Mouse (Mus musculus): ENCODE results near the gene Cend1. TPM values are rescaled to one million over a fixed set of nuclear protein-coding genes. Genes with fewer than 3 reads are reported as not detected.
A peak's percentile ranks its signal among the peaks of the same experiment; 100 is the strongest.

Gene Cend1
- 204 and 235 TPM in 2 replicates for polyA plus RNA-seq (2012; rRNA removed)

DNA sequence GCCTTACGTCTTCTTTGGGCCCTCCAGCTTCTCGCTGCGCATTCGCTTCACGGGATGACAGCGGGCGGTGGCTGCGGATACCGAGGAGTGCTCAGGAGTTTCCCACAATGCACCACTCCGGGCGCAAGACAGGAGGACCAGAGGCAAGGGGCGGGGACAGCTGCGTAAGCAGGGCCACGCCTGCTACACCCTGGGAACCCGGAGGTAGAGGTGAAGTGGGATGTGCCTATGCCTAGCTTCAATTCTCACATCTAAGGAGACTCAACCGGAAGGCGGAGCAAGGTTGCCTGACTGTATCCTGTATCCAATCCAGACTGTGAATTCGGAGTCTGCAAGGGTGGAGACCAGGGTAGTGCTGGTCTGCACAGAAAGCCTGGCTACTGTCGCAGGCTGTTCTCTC, at the start of gene Cend1:
Cend1 (minus strand) TSS at position 182 of the 400 bp plus-strand sequence.
- DNase-seq (ENCODE audit: extremely low spot score in 1 of 2, low spot score in 1 of 2): peak; percentile 90 to 94

DNA sequence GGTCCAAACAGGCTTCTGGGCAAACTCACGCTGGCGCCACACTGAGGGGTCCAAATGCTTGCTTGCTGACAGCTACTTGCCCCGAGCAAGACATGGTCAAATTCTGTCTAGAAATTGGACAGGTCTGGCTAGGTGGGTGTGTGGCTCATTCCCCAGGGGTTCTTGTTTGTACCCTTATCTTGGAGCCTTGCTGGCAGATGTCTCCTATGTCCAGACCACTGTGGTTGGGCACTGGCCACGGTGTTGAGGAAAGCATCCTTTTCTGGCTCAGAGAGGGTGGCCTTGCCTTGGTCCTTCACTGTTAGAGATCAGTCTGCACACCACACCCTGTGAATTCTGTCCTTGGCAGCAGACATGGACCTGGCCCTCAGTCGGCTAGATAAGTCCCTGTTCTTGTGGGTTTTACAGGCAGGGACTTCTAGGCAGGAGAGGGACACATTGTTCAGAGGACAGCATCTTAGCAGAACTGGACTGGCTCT, 49.0 kb upstream of the Cend1 start:
- DNase-seq (ENCODE audit: extremely low spot score in 1 of 2, low spot score in 1 of 2): no peak

DNA sequence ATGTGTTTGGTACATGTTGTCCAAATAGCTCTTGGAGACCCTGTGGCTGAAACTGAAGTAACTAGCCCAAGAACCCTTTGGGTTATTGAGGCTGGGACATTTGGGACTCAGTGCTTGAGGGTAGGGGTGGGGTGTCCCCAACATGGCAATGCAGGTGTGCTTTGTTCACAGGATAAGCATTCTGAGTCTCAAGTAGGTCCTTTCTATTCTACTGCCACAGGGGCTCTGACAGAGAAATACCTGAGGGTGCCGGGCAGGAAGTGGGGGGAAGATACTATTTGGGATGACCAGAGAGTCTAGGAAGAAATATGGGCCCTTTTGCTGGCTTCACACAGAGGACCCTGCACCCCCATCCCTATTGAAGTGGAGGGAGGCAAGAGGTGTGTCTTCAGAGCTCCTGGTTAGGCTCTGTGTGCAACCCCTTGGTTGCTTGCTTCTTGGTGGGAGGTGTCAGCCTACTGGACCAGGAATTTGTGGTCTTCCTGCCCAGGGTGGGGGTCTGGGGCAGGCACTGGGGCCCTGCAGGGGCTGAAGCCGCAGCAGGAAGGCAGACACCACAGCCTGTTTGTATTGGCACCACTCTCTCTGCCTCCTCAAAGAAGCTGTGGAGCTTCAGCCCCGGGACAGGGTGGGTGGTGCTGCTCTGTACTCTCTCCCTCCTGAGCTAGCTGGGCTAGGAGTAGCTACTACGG, 48.4 kb upstream of the Cend1 start:
- no peak for DNase-seq (ENCODE audit: extremely low spot score in 1 of 2, low spot score in 1 of 2)

DNA sequence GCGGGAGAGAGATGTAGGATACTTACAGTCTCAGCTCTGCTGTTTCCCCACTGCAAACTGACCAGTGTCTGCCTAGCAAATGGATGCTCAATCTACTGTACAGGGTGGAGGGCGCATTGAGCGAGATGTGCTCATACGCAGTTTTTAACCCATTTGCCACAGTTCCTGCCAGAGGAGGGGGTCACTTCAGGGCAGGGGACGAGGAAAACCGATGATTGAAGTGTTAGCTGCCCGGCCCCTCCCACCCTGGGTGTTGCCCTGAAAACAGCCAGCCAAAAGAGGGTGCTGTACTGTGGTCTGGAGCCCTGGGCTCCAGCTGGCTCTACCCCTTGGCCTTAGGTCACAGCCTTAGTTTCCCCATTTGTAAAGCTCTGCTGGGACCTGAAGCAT, 47.7 kb upstream of the Cend1 start:
- DNase-seq (ENCODE audit: extremely low spot score in 1 of 2, low spot score in 1 of 2): no peak

DNA sequence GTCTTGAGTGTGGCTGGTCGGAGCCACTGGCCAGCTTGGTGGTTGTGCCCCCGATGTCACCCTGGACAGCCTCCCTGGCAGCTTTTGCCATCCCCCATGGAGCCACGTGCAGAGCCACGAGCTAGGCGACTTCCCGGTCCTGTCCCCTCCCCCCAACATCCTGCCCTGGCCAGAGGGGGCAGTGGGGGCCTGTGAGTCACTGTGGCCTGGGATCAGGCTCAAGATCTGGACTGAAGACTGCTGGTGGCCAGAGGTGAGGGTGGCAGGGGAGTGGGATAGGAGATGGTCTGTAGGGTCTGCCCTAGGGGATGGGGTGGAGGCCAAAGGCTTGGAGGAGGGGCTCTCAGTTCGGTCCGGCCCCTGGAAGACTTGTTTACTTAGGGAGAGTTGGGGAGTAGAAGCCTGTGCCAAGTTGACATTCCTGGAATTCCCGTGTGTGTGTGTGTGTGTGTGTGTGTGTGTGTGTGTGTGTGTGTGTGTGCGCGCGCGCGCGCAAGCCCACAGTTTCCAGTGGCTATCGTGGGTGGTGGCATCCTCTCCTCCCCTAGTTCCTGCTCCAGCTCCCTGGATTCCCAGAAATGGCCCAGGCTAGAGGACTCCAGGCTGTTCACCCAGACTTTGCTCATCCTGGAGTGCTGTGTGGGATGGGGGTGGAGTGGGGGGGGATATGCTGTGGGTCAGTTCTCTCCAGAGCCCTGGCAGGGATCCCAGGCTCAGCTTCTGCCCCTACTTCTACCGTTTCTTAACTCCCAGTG, 47.1 kb upstream of the Cend1 start:
- peak in 1 of 2 experiments; percentile 55 for DNase-seq (ENCODE audit: extremely low spot score in 1 of 2, low spot score in 1 of 2)

DNA sequence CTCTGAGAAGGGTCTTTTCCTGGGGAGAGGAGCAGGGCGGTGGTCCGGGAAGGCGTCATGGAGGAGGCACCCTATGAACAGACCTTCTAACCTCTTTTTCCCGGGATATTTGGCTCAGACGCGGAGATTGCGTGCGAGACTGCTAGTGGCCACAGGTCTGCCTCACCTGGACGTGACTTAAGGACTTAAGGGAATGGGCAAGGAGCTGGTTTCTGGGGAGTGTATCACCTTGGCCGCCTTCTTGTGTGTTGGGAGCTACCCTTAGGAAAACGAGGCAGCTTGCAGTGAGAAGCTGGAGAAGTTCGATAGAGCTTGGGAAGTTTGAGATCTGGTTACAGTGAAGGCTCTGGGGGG, 46.5 kb upstream of the Cend1 start:
- no peak for DNase-seq (ENCODE audit: extremely low spot score in 1 of 2, low spot score in 1 of 2)

DNA sequence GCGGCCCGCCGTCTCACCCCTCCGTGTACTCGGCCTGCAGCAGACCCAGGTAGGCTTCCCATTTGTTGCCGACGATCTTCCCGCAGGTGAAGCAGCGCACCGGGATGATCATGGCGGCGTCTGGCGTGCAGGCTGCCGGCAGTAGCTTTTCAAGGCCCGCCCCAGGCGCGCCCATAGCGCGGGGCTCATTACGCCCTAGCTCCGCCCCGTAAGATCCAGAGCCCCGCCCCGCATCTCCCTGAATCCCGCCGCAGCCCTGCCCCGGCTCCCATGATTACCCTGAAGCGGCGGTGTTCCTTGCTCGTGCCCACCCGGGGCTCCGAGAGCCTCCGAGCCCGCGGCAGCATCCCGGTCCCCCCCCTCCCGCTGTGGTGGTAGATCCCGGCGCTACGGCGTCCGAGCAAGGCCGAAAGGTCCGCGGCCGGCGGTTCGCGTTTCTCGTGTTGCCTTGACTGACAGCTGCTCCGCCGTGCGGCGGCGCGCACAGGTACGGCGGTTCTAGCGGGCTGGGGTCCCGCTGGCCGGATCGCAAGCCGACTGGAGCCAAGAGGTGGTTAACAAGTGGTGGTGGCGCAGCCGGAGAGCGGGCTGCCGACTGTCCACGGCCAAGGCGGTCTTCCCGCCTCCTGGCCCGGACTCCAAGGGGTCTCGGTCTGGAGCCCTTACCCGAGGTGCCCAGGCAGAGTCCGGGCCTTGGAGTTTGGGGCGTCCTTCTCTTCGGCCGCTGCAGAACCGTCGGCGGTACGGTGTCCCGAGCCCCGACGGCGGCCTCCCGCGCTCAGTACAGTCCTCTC, 45.9 kb upstream of the Cend1 start, which contains the start of the genes Polr2l and Tspan4:
Polr2l (minus strand) TSS at position 122 of the 794 bp plus-strand sequence.
Tspan4 (plus strand) TSS at position 230 of the 794 bp plus-strand sequence.
- DNase-seq (ENCODE audit: extremely low spot score in 1 of 2, low spot score in 1 of 2): peak in 1 of 2 experiments; percentile 81

DNA sequence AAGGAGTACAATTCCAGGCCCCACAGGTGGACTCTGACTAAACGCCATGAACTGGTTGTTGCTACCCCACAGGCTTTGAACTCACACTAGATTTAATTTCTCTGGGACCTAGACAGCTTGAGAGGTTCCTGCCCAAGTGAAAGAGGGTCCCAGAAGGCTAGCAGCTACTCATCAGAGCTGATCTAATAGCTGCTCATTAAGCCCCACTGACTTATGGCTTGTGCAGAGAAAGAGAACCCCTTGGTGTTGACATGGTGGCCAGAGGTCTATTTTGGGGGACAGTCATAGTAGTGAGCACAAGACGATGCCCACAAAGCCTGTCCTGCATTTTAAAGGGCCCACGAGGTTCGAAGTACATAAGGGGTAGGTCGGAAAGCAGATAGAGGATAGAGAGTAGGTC, 44.9 kb upstream of the Cend1 start:
- DNase-seq (ENCODE audit: extremely low spot score in 1 of 2, low spot score in 1 of 2): no peak

DNA sequence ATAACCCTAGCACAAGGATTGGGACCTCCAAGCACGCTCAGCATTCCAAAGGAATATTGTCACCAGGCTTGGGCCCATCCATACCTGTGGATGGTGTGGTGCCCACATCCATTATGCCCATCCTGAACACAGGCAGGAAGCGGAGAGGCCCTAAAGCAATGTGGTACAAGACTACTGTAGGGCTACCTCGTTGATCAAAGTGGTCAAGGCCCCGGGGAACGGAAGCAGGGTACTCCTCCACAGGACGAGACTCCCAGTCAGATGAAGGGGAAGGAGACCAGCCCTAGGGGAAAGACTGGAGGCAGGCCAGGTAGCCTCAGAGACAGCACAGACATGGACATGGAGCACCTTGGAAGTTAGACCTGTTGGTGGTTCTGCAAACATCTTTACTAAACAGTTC, 43.5 kb upstream of the Cend1 start:
- DNase-seq (ENCODE audit: extremely low spot score in 1 of 2, low spot score in 1 of 2): no peak

DNA sequence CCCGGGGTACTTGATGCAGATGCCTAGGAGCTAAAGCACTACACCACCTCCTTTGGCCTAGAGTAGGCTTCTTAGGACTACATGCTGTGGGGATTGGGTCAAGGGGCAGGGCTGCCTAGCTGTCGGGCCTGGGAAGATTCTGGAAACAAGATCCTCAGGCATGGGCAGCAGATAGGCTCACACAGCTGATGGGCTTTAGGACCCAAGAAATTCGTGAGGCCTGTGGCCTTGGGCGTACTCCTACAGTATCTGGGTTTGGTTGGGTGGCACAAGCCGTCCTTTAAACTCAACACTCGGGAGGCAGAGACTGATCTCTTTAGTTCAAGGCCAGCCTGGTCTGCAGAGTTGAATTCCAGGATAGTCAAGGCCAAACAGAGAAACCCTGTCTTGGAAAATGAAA, 42.9 kb upstream of the Cend1 start:
- DNase-seq (ENCODE audit: extremely low spot score in 1 of 2, low spot score in 1 of 2): no peak

DNA sequence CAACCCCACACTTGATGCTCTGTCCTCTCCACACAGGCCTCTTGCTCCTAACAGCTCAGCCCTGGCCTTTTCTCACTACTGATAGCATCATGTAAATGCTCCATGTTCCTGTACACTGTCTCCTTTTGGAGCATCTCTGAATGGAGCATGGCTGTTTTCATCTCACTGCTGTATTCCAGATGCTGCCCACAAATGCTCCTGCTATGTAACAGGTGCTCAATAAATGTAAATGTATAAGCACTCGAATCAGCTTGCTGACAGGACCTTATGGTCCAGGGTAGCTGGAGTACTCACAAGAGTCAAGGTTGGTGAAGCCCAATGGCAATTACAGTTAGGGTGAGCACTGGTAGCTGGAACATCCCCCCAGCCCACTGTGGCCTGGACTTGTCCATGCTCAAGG, 41.9 kb upstream of the Cend1 start:
- no peak for DNase-seq (ENCODE audit: extremely low spot score in 1 of 2, low spot score in 1 of 2)

DNA sequence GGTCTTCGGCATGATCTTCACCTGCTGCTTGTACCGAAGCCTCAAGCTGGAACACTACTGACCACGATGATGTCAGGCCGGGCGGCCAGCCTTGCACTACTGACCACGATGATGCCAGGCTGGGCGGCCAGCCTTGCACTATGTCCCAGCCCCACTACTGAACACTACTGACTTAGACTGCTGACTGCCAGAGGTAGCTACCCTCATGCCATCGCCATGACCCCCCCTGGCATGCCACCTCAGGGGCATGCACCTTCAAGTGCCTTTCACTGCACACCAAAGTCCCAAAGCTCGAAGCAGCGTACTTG, 41.3 kb upstream of the Cend1 start:
- no peak for DNase-seq (ENCODE audit: extremely low spot score in 1 of 2, low spot score in 1 of 2)

DNA sequence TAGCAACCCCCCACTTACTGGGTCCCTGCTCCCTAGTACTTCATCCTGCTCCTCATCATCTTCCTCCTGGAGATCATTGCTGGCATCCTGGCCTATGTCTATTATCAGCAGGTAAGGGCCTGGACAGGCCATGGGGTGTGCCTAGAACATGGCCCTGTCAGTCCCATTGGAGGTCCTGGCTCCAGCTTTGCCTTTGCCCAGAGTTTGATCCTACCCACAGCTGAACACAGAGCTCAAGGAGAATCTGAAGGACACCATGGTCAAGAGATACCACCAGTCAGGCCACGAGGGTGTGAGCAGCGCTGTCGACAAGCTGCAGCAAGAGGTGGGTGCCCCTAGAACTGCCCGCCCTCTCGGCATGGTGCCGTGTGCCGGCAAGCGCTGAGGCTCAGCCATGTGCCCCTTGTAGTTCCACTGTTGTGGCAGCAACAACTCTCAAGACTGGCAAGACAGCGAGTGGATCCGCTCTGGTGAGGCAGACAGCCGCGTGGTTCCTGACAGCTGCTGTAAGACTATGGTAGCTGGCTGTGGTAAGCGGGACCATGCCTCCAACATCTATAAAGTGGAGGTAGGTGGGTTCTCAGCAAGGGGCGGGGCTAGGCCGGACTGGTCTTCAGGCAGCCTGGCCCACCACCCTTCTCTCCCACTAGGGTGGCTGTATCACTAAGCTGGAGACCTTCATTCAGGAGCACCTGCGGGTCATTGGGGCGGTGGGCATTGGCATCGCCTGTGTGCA, 40.8 kb upstream of the Cend1 start:
- no peak for DNase-seq (ENCODE audit: extremely low spot score in 1 of 2, low spot score in 1 of 2)

DNA sequence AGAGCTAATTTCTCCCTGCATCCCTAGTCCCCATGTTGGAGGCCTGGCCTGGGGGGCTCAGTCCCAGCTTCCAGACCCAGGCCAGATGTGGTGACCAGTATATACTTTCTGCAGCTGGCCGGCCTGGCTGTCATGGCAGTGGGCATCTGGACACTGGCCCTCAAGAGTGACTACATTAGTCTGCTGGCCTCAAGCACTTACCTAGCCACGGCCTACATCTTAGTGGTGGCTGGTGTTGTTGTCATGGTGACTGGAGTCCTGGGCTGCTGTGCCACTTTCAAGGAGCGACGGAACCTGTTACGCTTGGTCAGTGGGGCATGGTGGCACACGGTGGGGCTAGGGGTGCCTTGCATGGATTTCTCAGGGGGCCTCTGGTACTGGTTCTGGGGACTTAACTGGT, 40.1 kb upstream of the Cend1 start:
- DNase-seq (ENCODE audit: extremely low spot score in 1 of 2, low spot score in 1 of 2): no peak

DNA sequence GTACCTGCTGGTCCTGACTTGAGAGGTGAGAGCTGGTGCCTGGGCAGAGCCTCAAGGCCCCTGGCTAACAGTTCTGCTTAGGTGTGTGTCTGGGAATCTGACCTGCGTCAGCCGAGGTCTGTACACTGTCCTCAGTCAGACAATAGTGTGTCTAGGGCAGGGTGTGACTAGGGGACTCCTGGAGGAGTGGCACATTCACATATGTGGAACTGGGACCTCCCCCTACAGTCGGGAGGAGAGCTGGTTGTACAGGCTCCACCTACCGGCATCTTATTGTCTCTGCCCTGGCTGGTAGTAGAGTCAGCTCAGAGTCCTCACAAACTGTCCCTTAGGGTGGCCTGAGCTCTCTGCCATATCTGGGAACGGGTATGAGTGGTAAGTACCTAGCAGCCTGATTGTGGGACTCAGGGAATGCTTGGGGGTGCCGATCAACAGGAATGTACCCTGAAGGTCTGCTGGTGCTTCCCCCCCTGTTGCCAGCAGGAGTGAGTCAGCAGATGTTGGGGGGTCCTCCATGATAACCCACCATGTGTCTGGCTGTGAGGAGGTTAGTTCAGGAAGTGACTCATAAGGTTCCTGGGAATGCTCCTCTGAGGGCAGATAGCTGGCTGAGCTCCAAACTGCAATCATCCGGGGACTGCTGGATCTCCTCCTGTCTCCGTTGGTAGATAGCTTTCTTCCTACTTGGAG, 39.4 kb upstream of the Cend1 start:
- DNase-seq (ENCODE audit: extremely low spot score in 1 of 2, low spot score in 1 of 2): peak in 1 of 2 experiments; percentile 70

DNA sequence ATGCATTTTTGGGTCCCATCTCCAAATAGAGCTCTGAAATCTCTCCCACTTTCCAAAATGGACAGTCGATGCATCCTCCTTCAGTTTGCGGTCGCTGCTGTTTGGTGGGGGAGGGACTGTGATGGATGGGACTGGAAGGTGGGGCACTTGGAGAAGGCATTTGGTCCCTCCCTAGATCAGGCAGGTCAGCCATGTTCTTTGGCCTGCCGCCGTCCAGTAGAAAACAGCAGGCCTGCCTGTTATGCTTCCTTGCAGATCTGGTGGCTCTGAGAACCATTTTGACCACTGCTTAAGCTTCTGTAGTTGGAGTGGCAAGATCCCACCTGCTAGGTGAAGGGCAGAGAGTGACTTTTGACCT, 38.9 kb upstream of the Cend1 start:
- no peak for DNase-seq (ENCODE audit: extremely low spot score in 1 of 2, low spot score in 1 of 2)

DNA sequence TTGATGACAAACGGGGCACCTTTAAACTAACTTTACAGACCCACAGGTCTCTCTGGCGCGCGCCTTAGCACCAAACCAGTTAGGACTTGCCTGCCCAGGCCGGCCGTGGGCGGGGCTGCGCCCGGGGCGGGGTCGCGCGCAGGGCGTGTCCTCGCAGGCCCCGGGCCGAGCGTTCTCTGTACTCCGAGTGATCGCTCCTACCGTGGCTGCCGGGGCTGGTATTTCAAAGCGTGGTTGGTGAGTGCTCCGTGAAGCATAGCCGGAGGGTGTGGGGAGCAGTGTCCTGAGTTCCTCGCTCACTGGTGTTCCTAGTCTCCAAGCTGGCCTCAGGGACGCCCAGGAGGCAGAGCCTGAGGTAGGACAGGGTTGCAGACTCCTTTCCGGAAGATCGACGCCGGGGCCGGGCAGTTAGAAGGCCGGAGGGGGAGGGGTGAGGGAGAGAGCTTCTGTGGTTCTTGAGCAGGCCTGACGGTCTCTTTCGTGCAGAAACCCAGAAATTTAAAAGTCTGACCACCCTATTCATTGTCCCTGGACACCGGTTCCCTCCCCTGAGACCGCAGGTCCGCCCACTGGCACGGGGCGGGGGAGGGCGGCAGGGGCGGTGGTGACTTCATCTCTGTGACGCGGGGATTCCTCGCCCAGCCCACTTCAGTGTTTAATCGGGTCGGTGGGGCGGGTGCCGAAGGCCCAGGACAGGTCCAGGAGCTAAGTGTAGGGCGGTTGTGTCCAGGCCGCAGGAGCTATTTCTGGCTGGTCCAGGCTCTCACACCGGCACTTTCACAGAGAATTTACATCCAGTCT, 38.1 kb upstream of the Cend1 start, which contains the start of gene Cd151:
Cd151 (plus strand) TSS at position 163 of the 801 bp plus-strand sequence.
- DNase-seq (ENCODE audit: extremely low spot score in 1 of 2, low spot score in 1 of 2): peak in 1 of 2 experiments; percentile 72

DNA sequence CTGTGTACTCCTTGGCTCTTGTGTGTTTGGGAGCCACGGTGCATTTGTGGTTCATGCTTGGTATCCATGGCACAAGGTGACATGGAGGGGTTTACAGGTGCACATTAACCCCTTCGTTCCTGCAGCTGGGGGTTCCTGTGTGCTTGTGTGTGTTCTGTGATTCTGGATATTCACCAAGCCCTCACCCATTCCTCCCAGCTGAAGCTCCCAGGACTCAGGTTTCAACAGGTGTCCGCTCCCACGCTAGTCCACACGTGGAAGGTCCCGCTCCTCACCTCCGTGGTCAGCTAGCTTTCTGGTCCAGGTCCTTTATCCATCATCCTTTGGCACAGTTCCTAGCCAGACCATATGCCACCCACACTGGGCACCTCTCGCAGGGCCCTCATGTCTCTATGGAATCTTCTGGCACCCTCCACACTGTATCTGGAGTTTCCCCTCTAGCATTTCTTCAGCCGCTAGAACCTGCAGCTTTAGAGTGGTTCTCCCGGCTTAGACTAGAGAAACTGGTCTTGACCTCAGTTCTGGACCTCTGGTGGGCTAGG, 37.4 kb upstream of the Cend1 start:
- no peak for DNase-seq (ENCODE audit: extremely low spot score in 1 of 2, low spot score in 1 of 2)

DNA sequence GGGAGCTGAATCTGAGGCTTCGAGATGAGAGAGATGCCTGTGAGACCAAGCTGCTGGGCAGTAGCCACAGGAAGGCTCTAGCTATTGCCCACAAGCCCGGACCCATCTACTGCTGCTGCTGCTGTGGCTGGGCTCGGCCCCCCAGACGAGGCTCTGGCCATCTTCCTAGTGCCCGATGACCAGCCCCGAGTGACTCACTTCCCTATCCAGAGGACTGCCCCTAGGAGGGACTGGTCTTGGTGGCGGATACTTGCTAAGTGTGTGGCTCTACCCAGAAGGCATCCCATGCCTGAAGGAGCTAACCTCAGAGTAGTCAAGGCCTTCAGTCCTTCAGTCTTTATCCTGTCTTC, 36.7 kb upstream of the Cend1 start:
- DNase-seq (ENCODE audit: extremely low spot score in 1 of 2, low spot score in 1 of 2): no peak

All from frontal cortex, adult 2 months (tissue).